Mouse (Mus musculus) CH12.LX (cell line): ENCODE measurements around the gene Tcp11l1.

ENCODE experiments used
- POLR2A ChIP-seq: IDR thresholded peaks from 2 replicates; pipeline ENCODE4 v1.6.1; 2011; ENCODE audit warnings: low read depth, mild to moderate bottlenecking, improper control_type of control experiment, low read length
- UBTF ChIP-seq: IDR thresholded peaks from 2 replicates; pipeline ENCODE4 v1.6.1; 2012; ENCODE audit warnings: low read depth, mild to moderate bottlenecking, inconsistent platforms, low read length, improper control_type of control experiment, moderate library complexity
- USF1 ChIP-seq: IDR thresholded peaks from 2 replicates; pipeline ENCODE4 v1.6.1; 2014; ENCODE audit warnings: low read depth, mild to moderate bottlenecking, inconsistent platforms, low read length, improper control_type of control experiment
- USF2 ChIP-seq: conservative IDR thresholded peaks from 2 replicates; pipeline ENCODE4 v1.6.1; 2011; ENCODE audit warnings: low read depth, low read length, improper control_type of control experiment

DNA sequence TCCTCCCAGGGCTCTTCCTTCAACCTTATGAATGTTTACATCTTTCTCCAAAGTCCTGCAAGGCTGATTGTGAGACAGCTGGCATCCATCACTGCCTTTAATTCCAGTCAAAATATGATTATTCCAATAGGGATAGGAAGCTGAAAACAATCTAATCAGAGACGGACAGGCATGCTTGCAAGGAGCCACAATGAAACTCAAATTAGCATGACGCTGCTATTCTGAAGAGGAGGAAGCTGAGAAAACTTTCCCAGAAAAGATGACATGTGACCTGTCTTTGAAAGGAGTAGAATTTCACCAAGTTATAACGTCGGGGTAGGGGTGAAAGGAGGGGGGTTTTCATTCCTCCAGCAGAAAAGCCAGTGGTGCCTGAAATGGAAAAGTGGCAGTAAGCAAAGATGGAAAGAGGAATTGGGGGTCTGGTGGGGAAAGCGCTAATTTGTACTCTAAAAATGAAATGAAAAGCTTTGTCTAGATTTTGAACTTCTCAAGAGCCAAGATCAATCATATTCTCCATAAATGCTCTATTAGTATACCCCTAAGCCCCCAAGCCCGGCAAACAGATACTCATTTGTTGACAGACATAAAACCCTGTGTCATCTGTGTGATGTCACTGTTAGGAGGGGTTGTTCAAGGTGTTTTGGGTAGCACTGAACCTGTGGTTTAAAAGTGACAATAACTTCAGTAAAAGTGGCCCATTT, 1.1 kb downstream of the Tcp11l1 start:
- no peak for TF ChIP-seq POLR2A
- no peak for TF ChIP-seq UBTF
- no peak for TF ChIP-seq USF1
- no peak for TF ChIP-seq USF2
